Mouse (Mus musculus) liver, embryonic 14.5 days (tissue): ENCODE data around the gene Peli3. TPM values are rescaled to one million over a fixed set of nuclear protein-coding genes. Genes with fewer than 3 reads are reported as not detected.

Source experiments
- ATAC-seq: fragments of 200-750 bp; cut with Nextera tagmentation; 2 replicates; pipeline ENCODE4 v1.8.0; 2017; ENCODE audit warnings: moderate number of reproducible peaks, mild to moderate bottlenecking, moderate library complexity; ENCODE audit not compliant: insufficient read depth
- DNase-seq, 3 experiments: peaks; one replicate each; pipeline ENCODE4 v3.0.0-alpha.2; 2012 to 2013; ENCODE audit warnings: low read depth in 3 of 3, low spot score in 3 of 3
- H3K27ac ChIP-seq: fragments of 300-500 bp; sonication (generic); 2 replicates; pipeline ENCODE4 v1.5.1; 2014; ENCODE audit warnings: moderate library complexity, mild to moderate bottlenecking, control low read depth, inconsistent platforms
- H3K27me3 ChIP-seq: fragments of 300-500 bp; sonication (generic); 2 replicates; pipeline ENCODE4 v1.6.1; 2014; ENCODE audit warnings: mild to moderate bottlenecking, low read length, moderate library complexity; ENCODE audit not compliant: control insufficient read depth, insufficient read depth
- H3K36me3 ChIP-seq: fragments of 300-500 bp; sonication (generic); replicated peaks from 2 replicates; pipeline ENCODE4 v1.6.1; 2014; ENCODE audit warnings: low read depth; ENCODE audit not compliant: control insufficient read depth, insufficient read depth
- H3K4me1 ChIP-seq, 2 experiments: fragments of 200-500 bp in 1 of 2; fragments of 300-500 bp in 1 of 2; sonication (generic) in 1 of 2; replicated peaks; 2 replicates each; pipeline ENCODE4 v1.6.1; 2012 to 2014; ENCODE audit warnings: antibody characterized with exemption in 1 of 2, inconsistent platforms in 1 of 2, low read length in 1 of 2; ENCODE audit not compliant: control insufficient read depth in 2 of 2, insufficient read depth in 2 of 2
- H3K4me2 ChIP-seq: fragments of 300-500 bp; sonication (generic); 2 replicates; pipeline ENCODE4 v1.6.1; 2014; ENCODE audit warnings: low read depth, mild to moderate bottlenecking, control low read depth, moderate library complexity
- H3K4me3 ChIP-seq, 2 experiments: fragments of 200-500 bp in 1 of 2; fragments of 300-500 bp in 1 of 2; sonication (generic) in 1 of 2; 2 replicates each; pipeline ENCODE4 v1.5.1; 2012 to 2014; ENCODE audit warnings: low read depth in 2 of 2, low read length in 2 of 2, mild to moderate bottlenecking in 2 of 2, control low read depth in 1 of 2, inconsistent platforms in 1 of 2, moderate library complexity in 1 of 2; ENCODE audit not compliant: insufficient read depth in 1 of 2
- H3K9ac ChIP-seq: fragments of 300-500 bp; sonication (generic); replicated peaks from 2 replicates; pipeline ENCODE4 v1.6.1; 2014; ENCODE audit warnings: mild to moderate bottlenecking, control low read depth, moderate library complexity
- H3K9me3 ChIP-seq: fragments of 300-500 bp; sonication (generic); 2 replicates; pipeline ENCODE4 v1.6.1; 2016; ENCODE audit warnings: low read length, mixed read lengths; ENCODE audit not compliant: control insufficient read depth
- CTCF ChIP-seq: IDR thresholded peaks from 2 replicates; pipeline ENCODE4 v1.5.1; 2016; ENCODE audit warnings: antibody characterized with exemption, low read depth, control low read depth
- EP300 ChIP-seq: IDR thresholded peaks from 2 replicates; pipeline ENCODE4 v1.6.1; 2016; ENCODE audit warnings: antibody characterized with exemption, low read depth
- WGBS: fragments of 180-500 bp; shearing (Covaris S2); extraction: QIAGEN DNeasy Blood & Tissue Kit; methylation state at CpG from one replicate; pipeline ENCODE4 v1.1.7; 2014; ENCODE audit not compliant: insufficient replicate concordance; 5-methylcytosine and 5-hydroxymethylcytosine counted together
- polyA plus RNA-seq, 2 experiments: library from polyadenylated mRNA; depleted of rRNA in 1 of 2; stranded (reverse) in 1 of 2; unstranded in 1 of 2; fragments of >200 nt; fragmentation: Nextera tagmentation in 1 of 2; extraction: Ambion mirVana in 1 of 2; gene quantifications; 2 replicates each; pipeline versions ENCODE4 v1.2.1 to v1.2.3; 2012 to 2014

Gene Peli3
- polyA plus RNA-seq, 2 experiments, result 0.03 to 0.24 TPM

DNA sequence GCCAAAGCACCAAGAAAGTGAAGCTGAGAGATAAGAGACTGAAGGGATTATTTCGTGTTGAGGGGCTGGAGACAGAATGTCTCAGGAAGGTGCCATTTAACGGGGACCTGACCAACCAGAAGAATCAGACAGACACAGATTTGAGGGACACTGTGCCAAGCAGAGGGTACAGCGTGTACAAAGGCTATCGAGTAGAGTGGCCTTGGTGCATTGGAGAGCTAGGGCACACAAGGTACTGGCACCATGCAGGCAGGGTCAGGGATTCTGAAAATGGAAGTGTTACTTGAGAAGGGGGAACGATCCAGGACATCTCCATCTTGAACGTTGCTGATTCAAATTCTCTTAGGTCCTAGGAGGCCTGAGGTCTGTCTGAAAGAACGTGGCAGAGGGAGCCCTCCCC is 33.6 kb downstream of the Peli3 start:
- H3K9ac ChIP-seq, result no peak overlapping the region
- H3K4me3 ChIP-seq, result no peak overlapping the region
- WGBS, result 75% methylated on average over 7 of the region's 7 CpGs
- H3K9me3 ChIP-seq, result no peaks in the 10 kb centered on the region
- H3K36me3 ChIP-seq, result peaks cover 8% of the 10 kb centered on the region
- no peak overlapping the region for H3K4me2 ChIP-seq
- ATAC-seq, result no peak
- no peak for TF ChIP-seq EP300
- TF ChIP-seq CTCF, result no peak
- H3K27me3 ChIP-seq, result no peaks in the 10 kb centered on the region
- no peak overlapping the region for H3K27ac ChIP-seq
- DNase-seq, result no peak
- peaks cover 0 to 7% of the 10 kb centered on the region in 2 experiments; a peak in 3 of 4 replicates for H3K4me1 ChIP-seq

DNA sequence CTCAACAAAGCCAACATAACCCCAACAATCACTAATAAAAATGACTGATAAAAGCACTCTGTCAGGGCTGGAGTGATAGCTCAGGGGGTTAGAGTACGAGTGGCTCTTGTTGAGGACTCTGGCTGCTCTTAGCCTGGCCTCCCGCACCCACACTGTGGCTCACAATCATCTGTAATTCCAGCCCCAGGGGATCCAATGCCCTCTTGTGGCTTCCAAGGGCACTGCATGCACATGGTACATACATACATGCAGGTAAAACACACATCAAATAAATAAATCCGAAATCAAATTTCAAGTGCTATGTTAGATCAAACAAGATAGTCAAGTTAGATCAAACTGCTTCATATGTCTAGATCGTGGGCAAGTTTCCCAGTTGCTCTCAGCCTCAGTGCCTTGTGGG is 34.8 kb downstream of the Peli3 start:
- peak; percentile 27 to 42 (median 40) for DNase-seq
- no peak overlapping the region for H3K4me2 ChIP-seq
- peaks cover 4% of the 10 kb centered on the region for H3K36me3 ChIP-seq
- ATAC-seq, result no peak
- H3K9me3 ChIP-seq, result no peaks in the 10 kb centered on the region
- WGBS, result 69% methylated on average over 4 of the region's 4 CpGs
- TF ChIP-seq CTCF (peak; percentile 91), EP300 (no peak)
- H3K9ac ChIP-seq, result no peak overlapping the region
- H3K27ac ChIP-seq, result no peak overlapping the region
- H3K4me1 ChIP-seq, result peaks cover 0 to 7% of the 10 kb centered on the region in 2 experiments; a peak in 3 of 4 replicates
- H3K4me3 ChIP-seq, result no peak overlapping the region
- no peaks in the 10 kb centered on the region for H3K27me3 ChIP-seq

DNA sequence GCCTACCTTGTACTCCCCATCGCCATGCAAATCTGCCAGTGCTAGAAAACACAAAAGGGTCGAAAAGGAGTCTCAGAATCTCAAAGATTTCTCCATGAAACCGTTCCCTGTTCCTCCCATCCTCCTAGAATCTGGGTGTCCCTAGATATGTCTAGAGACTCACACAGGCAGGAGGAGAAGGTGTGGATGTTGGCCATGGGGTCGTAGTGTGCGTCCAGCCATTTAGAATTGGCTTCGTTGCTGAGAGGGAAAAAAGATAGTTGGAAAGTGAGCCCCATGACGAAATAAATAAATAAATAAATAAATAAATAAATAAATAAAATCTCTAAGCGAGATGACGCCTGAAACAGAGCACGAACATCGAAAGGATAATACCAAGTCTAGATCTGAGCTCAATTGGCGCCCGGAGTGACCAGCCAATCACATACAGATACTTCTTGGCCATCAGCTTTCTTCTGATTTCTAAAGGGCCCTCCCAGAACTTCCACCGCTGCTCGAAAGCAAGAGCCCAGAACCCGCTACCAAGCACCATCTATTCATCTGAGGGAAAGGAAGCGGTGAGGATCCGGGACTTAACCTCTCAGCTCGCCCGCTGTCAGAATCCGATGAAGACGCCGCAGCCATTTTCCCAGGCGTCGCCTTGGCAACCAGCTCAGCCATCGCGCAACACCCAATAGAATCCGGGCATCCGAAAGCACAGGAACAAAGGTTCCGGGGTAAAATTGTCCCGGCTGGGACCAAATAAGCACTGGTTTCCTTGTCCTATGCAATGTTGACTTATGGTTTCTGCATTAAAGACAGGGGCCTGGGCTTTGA is 36.7 kb downstream of the Peli3 start, which contains the start of gene Bbs1:
Bbs1 (minus strand) TSS at position 650 of the 816 bp plus-strand sequence.
- peak within 1 kb of the TSS; percentile 72 for H3K4me2 ChIP-seq
- TF ChIP-seq EP300 (no peak), CTCF (no peak)
- ATAC-seq (peak; percentile 59; the same call in 1 of the 2 replicates), DNase-seq (peak; percentile 62 to 70 (median 66))
- H3K36me3 ChIP-seq, result peaks cover 4% of the 10 kb centered on the region
- H3K4me3 ChIP-seq, result peak within 1 kb of the TSS; percentile 73 to 86
- no peaks in the 10 kb centered on the region for H3K27me3 ChIP-seq
- peak within 1 kb of the TSS; percentile 62 for H3K9ac ChIP-seq
- 9% methylated on average over 31 of the region's 31 CpGs for WGBS
- peaks cover 0 to 7% of the 10 kb centered on the region in 2 experiments; a peak in 3 of 4 replicates for H3K4me1 ChIP-seq
- no peaks in the 10 kb centered on the region for H3K9me3 ChIP-seq
- no peak within 1 kb of the TSS for H3K27ac ChIP-seq

DNA sequence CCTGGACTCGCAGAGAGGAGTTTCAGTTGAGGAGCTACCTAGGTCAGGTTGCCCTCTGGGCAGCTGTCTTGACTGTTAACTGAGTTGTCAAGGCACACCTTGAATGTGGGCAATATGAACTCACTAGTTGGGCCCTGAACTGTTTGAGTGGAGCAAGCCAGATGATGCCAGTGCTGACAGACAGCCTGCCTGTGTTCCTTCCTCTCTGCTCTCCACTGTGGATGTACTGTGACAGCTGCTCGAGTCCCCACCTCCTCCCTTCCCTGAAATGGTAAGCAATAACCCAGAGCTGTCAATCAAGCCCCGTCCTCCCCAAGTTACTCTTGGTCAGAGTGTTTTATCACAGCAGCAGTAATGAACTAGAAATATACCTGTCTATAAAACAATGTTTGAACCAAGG is 43.0 kb downstream of the Peli3 start:
- TF ChIP-seq CTCF, result no peak
- no peak for TF ChIP-seq EP300
- no peak overlapping the region for H3K4me2 ChIP-seq
- no peak overlapping the region for H3K9ac ChIP-seq
- ATAC-seq (no peak), DNase-seq (no peak)
- no peaks in the 10 kb centered on the region for H3K36me3 ChIP-seq
- no peaks in the 10 kb centered on the region for H3K9me3 ChIP-seq
- no peaks in the 10 kb centered on the region for H3K27me3 ChIP-seq
- H3K4me1 ChIP-seq, result no peaks in the 10 kb centered on the region
- no peak overlapping the region for H3K27ac ChIP-seq
- H3K4me3 ChIP-seq, result no peak overlapping the region
- 40% methylated on average over 3 of the region's 3 CpGs for WGBS

DNA sequence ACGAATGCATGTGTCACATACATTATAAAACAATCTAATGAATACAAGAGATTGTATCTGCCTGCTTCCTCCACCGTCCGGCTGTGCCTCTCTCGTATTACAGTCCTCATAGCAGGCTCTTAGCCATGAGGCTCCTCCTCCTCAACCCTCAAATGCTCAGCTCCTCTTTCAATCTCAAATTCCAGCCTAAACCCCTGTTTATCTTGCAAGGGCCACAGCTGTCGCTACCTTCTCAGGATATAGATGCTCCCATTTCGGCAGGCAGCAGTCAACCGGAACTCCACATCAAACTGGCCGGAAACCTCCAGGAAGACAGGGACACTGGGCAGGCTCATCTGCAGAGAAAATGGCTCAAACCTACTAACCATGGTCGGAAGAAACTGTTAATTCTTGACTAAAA is 44.0 kb downstream of the Peli3 start:
- DNase-seq (no peak), ATAC-seq (no peak)
- Histone ChIP-seq H3K4me2 (no peak overlapping the region), H3K27me3 (no peaks in the 10 kb centered on the region), H3K36me3 (no peaks in the 10 kb centered on the region), H3K4me1 (no peaks in the 10 kb centered on the region; a peak in 1 of 4 replicates), H3K9ac (no peak overlapping the region), H3K4me3 (no peak overlapping the region), H3K27ac (no peak overlapping the region), H3K9me3 (no peaks in the 10 kb centered on the region)
- 64% methylated on average over 9 of the region's 9 CpGs for WGBS
- TF ChIP-seq CTCF (no peak), EP300 (no peak)
